Mouse (Mus musculus) limb, embryonic 13.5 days (tissue): Measurements from ENCODE around the gene Spata1. TPM values are rescaled to one million over a fixed set of nuclear protein-coding genes. Genes with fewer than 3 reads are reported as not detected.
"Not testable (repeated sequence)": the region's sequence is repeated elsewhere in the genome, so short reads cannot be mapped to it uniquely, and the experiment has no call there.

ENCODE experiments used
- ATAC-seq: fragments of 200-750 bp; cut with Nextera tagmentation; 2 replicates; pipeline ENCODE4 v1.8.0; 2017; ENCODE audit warnings: low read depth, moderate number of reproducible peaks, moderate TSS enrichment; ENCODE audit not compliant: low FRiP score
- H3K27ac ChIP-seq: fragments of 300-500 bp; sonication (generic); 2 replicates; pipeline ENCODE4 v1.5.1; 2015; ENCODE audit warnings: inconsistent platforms, mild to moderate bottlenecking, moderate library complexity
- H3K27me3 ChIP-seq: fragments of 300-500 bp; sonication (generic); 2 replicates; pipeline ENCODE4 v1.6.1; 2015; ENCODE audit warnings: mild to moderate bottlenecking, inconsistent platforms
- H3K36me3 ChIP-seq: fragments of 300-500 bp; sonication (generic); 2 replicates; pipeline ENCODE4 v1.6.1; 2015; ENCODE audit warnings: inconsistent platforms, mild to moderate bottlenecking, moderate library complexity
- H3K4me1 ChIP-seq: fragments of 300-500 bp; sonication (generic); 2 replicates; pipeline ENCODE4 v1.6.1; 2015; ENCODE audit warnings: inconsistent platforms
- H3K4me2 ChIP-seq: fragments of 300-500 bp; sonication (generic); replicated peaks from 2 replicates; pipeline ENCODE4 v1.6.1; 2015; ENCODE audit warnings: inconsistent platforms, mild to moderate bottlenecking, moderate library complexity
- H3K4me3 ChIP-seq: fragments of 300-500 bp; sonication (generic); 2 replicates; pipeline ENCODE4 v1.5.1; 2015; ENCODE audit warnings: moderate library complexity, mild to moderate bottlenecking, inconsistent platforms
- H3K9ac ChIP-seq: fragments of 300-500 bp; sonication (generic); 2 replicates; pipeline ENCODE4 v1.6.1; 2015; ENCODE audit warnings: mild to moderate bottlenecking, inconsistent platforms
- H3K9me3 ChIP-seq: fragments of 300-500 bp; sonication (generic); 2 replicates; pipeline ENCODE4 v1.6.1; 2016; ENCODE audit warnings: inconsistent platforms
- WGBS: fragments of 180-500 bp; shearing (Covaris S2); methylation state at CpG from one replicate; pipeline ENCODE4 v1.1.7; 2015; 5-methylcytosine and 5-hydroxymethylcytosine counted together
- polyA plus RNA-seq: library from polyadenylated mRNA; unstranded; fragments of >200 nt; fragmentation: Nextera tagmentation; extraction: Ambion mirVana; gene quantifications from 2 replicates; pipeline ENCODE4 v1.2.1, GENCODE M21; 2015

Gene Spata1
- polyA plus RNA-seq, 1 experiment from 2014 or later = 9.1 TPM

- Histone ChIP-seq H3K9ac (no peak overlapping the region), H3K27me3 (no peaks in the 10 kb centered on the region), H3K27ac (no peak overlapping the region), H3K4me3 (no peak overlapping the region), H3K36me3 (peaks cover 70% of the 10 kb centered on the region), H3K9me3 (no peaks in the 10 kb centered on the region), H3K4me2 (no peak overlapping the region), H3K4me1 (no peaks in the 10 kb centered on the region)
- WGBS = 91% methylated on average over 8 of the region's 8 CpGs
- ATAC-seq = no peak
Measured at GRCm38 (mm10) chr3:146434686-146435085, 64.9 kb downstream of the Spata1 start.

- no peaks in the 10 kb centered on the region for H3K9me3 ChIP-seq
- peaks cover 76% of the 10 kb centered on the region for H3K36me3 ChIP-seq
Measured at GRCm38 (mm10) chr3:146433681-146434350, 65.7 kb downstream of the Spata1 start.

GRCm38 (mm10) chr3:146433063-146433462 lies 66.5 kb downstream of the Spata1 start:
- not testable (repeated sequence) for H3K4me3 ChIP-seq, H3K4me1 ChIP-seq, ATAC-seq, H3K27me3 ChIP-seq, H3K9me3 ChIP-seq, H3K4me2 ChIP-seq, H3K9ac ChIP-seq, H3K27ac ChIP-seq
- 91% methylated on average over 11 of the region's 11 CpGs for WGBS
- peaks cover 75% of the 10 kb centered on the region for H3K36me3 ChIP-seq

More at GRCm38 (mm10) chr3:146433681-146434350, 65.7 kb downstream of the Spata1 start:
- Histone ChIP-seq H3K4me2 (no peak overlapping the region), H3K4me1 (no peaks in the 10 kb centered on the region), H3K27me3 (no peaks in the 10 kb centered on the region), H3K4me3 (no peak overlapping the region), H3K9ac (no peak overlapping the region), H3K27ac (no peak overlapping the region)
- no peak for ATAC-seq
- WGBS = 85% methylated on average over 14 of the region's 14 CpGs

GRCm38 (mm10) chr3:146426489-146426888 lies 73.1 kb downstream of the Spata1 start:
- no peaks in the 10 kb centered on the region for H3K9me3 ChIP-seq
- peaks cover 72% of the 10 kb centered on the region for H3K36me3 ChIP-seq
- peaks cover 6% of the 10 kb centered on the region; the same call in 1 of the 2 replicates for H3K4me1 ChIP-seq
- no peak for ATAC-seq
- no peak overlapping the region for H3K4me2 ChIP-seq
- H3K27ac ChIP-seq = no peak overlapping the region
- H3K9ac ChIP-seq = no peak overlapping the region
- no peaks in the 10 kb centered on the region for H3K27me3 ChIP-seq
- 92% methylated on average over 8 of the region's 8 CpGs for WGBS
- no peak overlapping the region for H3K4me3 ChIP-seq

GRCm38 (mm10) chr3:146425902-146426301 lies 73.7 kb downstream of the Spata1 start:
- Histone ChIP-seq H3K9ac (no peak overlapping the region), H3K4me1 (peaks cover 6% of the 10 kb centered on the region; the same call in 1 of the 2 replicates), H3K36me3 (peaks cover 73% of the 10 kb centered on the region), H3K4me3 (no peak overlapping the region), H3K27me3 (no peaks in the 10 kb centered on the region), H3K9me3 (no peaks in the 10 kb centered on the region), H3K4me2 (no peak overlapping the region), H3K27ac (no peak overlapping the region)
- 70% methylated on average over 7 of the region's 7 CpGs for WGBS
- ATAC-seq = no peak

GRCm38 (mm10) chr3:146424306-146424900 lies 75.2 kb downstream of the Spata1 start:
- ATAC-seq = no peak

GRCm38 (mm10) chr3:146423710-146424109 lies 75.8 kb downstream of the Spata1 start:
- Histone ChIP-seq H3K27me3 (no peaks in the 10 kb centered on the region), H3K9me3 (no peaks in the 10 kb centered on the region), H3K4me2 (no peak overlapping the region), H3K4me3 (no peak overlapping the region), H3K9ac (no peak overlapping the region), H3K27ac (no peak overlapping the region), H3K4me1 (peaks cover 6% of the 10 kb centered on the region; the same call in 1 of the 2 replicates), H3K36me3 (peaks cover 74% of the 10 kb centered on the region)
- ATAC-seq = no peak
- 83% methylated on average over 7 of the region's 7 CpGs for WGBS

More at GRCm38 (mm10) chr3:146424306-146424900, 75.2 kb downstream of the Spata1 start:
- WGBS = 73% methylated on average over 7 of the region's 7 CpGs
- no peak overlapping the region for H3K4me2 ChIP-seq
- H3K36me3 ChIP-seq = peaks cover 71% of the 10 kb centered on the region
- H3K4me1 ChIP-seq = peaks cover 6% of the 10 kb centered on the region; the same call in 1 of the 2 replicates
- H3K4me3 ChIP-seq = no peak overlapping the region
- H3K9me3 ChIP-seq = no peaks in the 10 kb centered on the region
- H3K9ac ChIP-seq = no peak overlapping the region
- H3K27ac ChIP-seq = no peak overlapping the region
- H3K27me3 ChIP-seq = no peaks in the 10 kb centered on the region

GRCm38 (mm10) chr3:146421787-146422186 lies 77.8 kb downstream of the Spata1 start:
- 29% methylated on average over 8 of the region's 8 CpGs for WGBS
- Histone ChIP-seq H3K9me3 (no peaks in the 10 kb centered on the region), H3K4me1 (peaks cover 6% of the 10 kb centered on the region; the same call in 1 of the 2 replicates), H3K27ac (no peak overlapping the region), H3K4me2 (no peak overlapping the region), H3K27me3 (no peaks in the 10 kb centered on the region), H3K36me3 (peaks cover 62% of the 10 kb centered on the region), H3K9ac (no peak overlapping the region), H3K4me3 (no peak overlapping the region)
- no peak for ATAC-seq

- Histone ChIP-seq H3K27me3 (no peaks in the 10 kb centered on the region), H3K36me3 (peaks cover 52% of the 10 kb centered on the region), H3K27ac (no peak overlapping the region), H3K9ac (no peak overlapping the region), H3K4me1 (peaks cover 6% of the 10 kb centered on the region; the same call in 1 of the 2 replicates), H3K4me3 (no peak overlapping the region), H3K4me2 (no peak overlapping the region), H3K9me3 (no peaks in the 10 kb centered on the region)
- ATAC-seq = no peak
- 93% methylated on average over 15 of the region's 15 CpGs for WGBS
Measured at GRCm38 (mm10) chr3:146419992-146420537, 79.5 kb downstream of the Spata1 start.

GRCm38 (mm10) chr3:146419534-146419933 lies 80.0 kb downstream of the Spata1 start:
- ATAC-seq = no peak
- no peak overlapping the region for H3K4me3 ChIP-seq
- peaks cover 49% of the 10 kb centered on the region for H3K36me3 ChIP-seq
- H3K4me2 ChIP-seq = no peak overlapping the region
- H3K27me3 ChIP-seq = no peaks in the 10 kb centered on the region
- H3K9ac ChIP-seq = no peak overlapping the region
- H3K27ac ChIP-seq = no peak overlapping the region
- H3K9me3 ChIP-seq = no peaks in the 10 kb centered on the region
- 88% methylated on average over 9 of the region's 9 CpGs for WGBS
- peaks cover 4% of the 10 kb centered on the region; the same call in 1 of the 2 replicates for H3K4me1 ChIP-seq

GRCm38 (mm10) chr3:146418901-146419300 lies 80.7 kb downstream of the Spata1 start:
- Histone ChIP-seq H3K36me3 (peaks cover 49% of the 10 kb centered on the region), H3K4me3 (no peak overlapping the region), H3K27ac (no peak overlapping the region), H3K4me1 (no peaks in the 10 kb centered on the region), H3K4me2 (no peak overlapping the region), H3K27me3 (no peaks in the 10 kb centered on the region), H3K9me3 (no peaks in the 10 kb centered on the region), H3K9ac (no peak overlapping the region)
- ATAC-seq = no peak
- 94% methylated on average over 7 of the region's 7 CpGs for WGBS

- Histone ChIP-seq H3K9me3 (no peaks in the 10 kb centered on the region), H3K4me2 (no peak overlapping the region), H3K36me3 (peaks cover 40% of the 10 kb centered on the region), H3K4me3 (no peak overlapping the region), H3K27me3 (no peaks in the 10 kb centered on the region), H3K9ac (no peak overlapping the region), H3K27ac (no peak overlapping the region), H3K4me1 (no peaks in the 10 kb centered on the region)
- ATAC-seq = no peak
- WGBS = 96% methylated on average over 8 of the region's 8 CpGs
Measured at GRCm38 (mm10) chr3:146417873-146418272, 81.7 kb downstream of the Spata1 start.
